Mouse (Mus musculus): ENCODE data around the gene Slc25a19. TPM values are rescaled to one million over a fixed set of nuclear protein-coding genes. Genes with fewer than 3 reads are reported as not detected.
A peak's percentile ranks its signal among the peaks of the same experiment; 100 is the strongest.

Gene Slc25a19
- polyA plus RNA-seq, 1 experiment = 144 TPM

GRCm38 (mm10) chr11:115606733-115607132, 21.4 kb downstream of the Slc25a19 start:
- DNase-seq = no peak
- H3K27me3 ChIP-seq (replicated peaks; ENCODE audit: control insufficient read depth, insufficient read depth, low read length) = no peaks in the 10 kb centered on the region
- WGBS = 92% methylated on average over 18 of the region's 18 CpGs
- 0 out of 2 replicates have a peak, but pooled peaks cover 1% of the 10 kb centered on the region for H3K36me3 ChIP-seq (ENCODE audit: control insufficient read depth, insufficient read depth, low read length)
- H3K27ac ChIP-seq (ENCODE audit: insufficient read depth, low read depth, low read length) = no peak overlapping the region
- peaks cover 14% of the 10 kb centered on the region; the same call in 1 of the 2 replicates for H3K4me1 ChIP-seq (ENCODE audit: control insufficient read depth, insufficient read depth, low read length)
- no peak overlapping the region for H3K4me3 ChIP-seq (ENCODE audit: insufficient read depth, low read depth, low read length)
- no peak for TF ChIP-seq POLR2A (IDR thresholded peaks at IDR 0.05; ENCODE audit: low read depth, low read length)
- no peak for TF ChIP-seq CTCF (conservative IDR thresholded peaks at IDR 0.05; ENCODE audit: insufficient read depth, insufficient read length, low read depth, low read length)

- peak overlapping the region; percentile 99 for H3K27ac ChIP-seq (ENCODE audit: insufficient read depth, low read depth, low read length)
- under 1% methylated on average over 26 of the region's 26 CpGs for WGBS
These were observed 23.8 kb downstream of the Slc25a19 start for GRCm38 (mm10) chr11:115604304-115604696.

GRCm38 (mm10) chr11:115603476-115604303, 24.4 kb downstream of the Slc25a19 start, which contains the start of the genes Mrps7 and Gga3:
Gene Mrps7, plus strand, starts transcription at chr11:115603925.
Gene Gga3, minus strand, starts transcription at chr11:115604051.
- under 1% methylated on average over 92 of the region's 93 CpGs for WGBS
- Histone ChIP-seq H3K4me1 (ENCODE audit: control insufficient read depth, insufficient read depth, low read length) (peaks cover 6% of the 10 kb centered on the region; the same call in 1 of the 2 replicates), H3K27me3 (replicated peaks; ENCODE audit: control insufficient read depth, insufficient read depth, low read length) (no peaks in the 10 kb centered on the region), H3K36me3 (ENCODE audit: control insufficient read depth, insufficient read depth, low read length) (0 out of 2 replicates have a peak, but pooled peaks cover 1% of the 10 kb centered on the region), H3K27ac (ENCODE audit: insufficient read depth, low read depth, low read length) (peak within 1 kb of the TSS; percentile 99), H3K4me3 (ENCODE audit: insufficient read depth, low read depth, low read length) (peak within 1 kb of the TSS; percentile 93)
- TF ChIP-seq CTCF (conservative IDR thresholded peaks at IDR 0.05; ENCODE audit: insufficient read depth, insufficient read length, low read depth, low read length) (no peak), POLR2A (IDR thresholded peaks at IDR 0.05; ENCODE audit: low read depth, low read length) (peak; percentile 68)
- peak; percentile 96 for DNase-seq

More at GRCm38 (mm10) chr11:115604304-115604696, 23.8 kb downstream of the Slc25a19 start:
- Histone ChIP-seq H3K4me1 (ENCODE audit: control insufficient read depth, insufficient read depth, low read length) (peaks cover 6% of the 10 kb centered on the region; the same call in 1 of the 2 replicates), H3K36me3 (ENCODE audit: control insufficient read depth, insufficient read depth, low read length) (0 out of 2 replicates have a peak, but pooled peaks cover 1% of the 10 kb centered on the region), H3K4me3 (ENCODE audit: insufficient read depth, low read depth, low read length) (peak overlapping the region; percentile 93), H3K27me3 (replicated peaks; ENCODE audit: control insufficient read depth, insufficient read depth, low read length) (no peaks in the 10 kb centered on the region)
- peak; percentile 48 for DNase-seq
- no peak for TF ChIP-seq CTCF (conservative IDR thresholded peaks at IDR 0.05; ENCODE audit: insufficient read depth, insufficient read length, low read depth, low read length)
- no peak for TF ChIP-seq POLR2A (IDR thresholded peaks at IDR 0.05; ENCODE audit: low read depth, low read length)

GRCm38 (mm10) chr11:115603128-115603475, 25.0 kb downstream of the Slc25a19 start:
- DNase-seq = no peak
- Histone ChIP-seq H3K4me3 (ENCODE audit: insufficient read depth, low read depth, low read length) (peak overlapping the region; percentile 93), H3K4me1 (ENCODE audit: control insufficient read depth, insufficient read depth, low read length) (peaks cover 6% of the 10 kb centered on the region; the same call in 1 of the 2 replicates), H3K27ac (ENCODE audit: insufficient read depth, low read depth, low read length) (peak overlapping the region; percentile 77), H3K27me3 (replicated peaks; ENCODE audit: control insufficient read depth, insufficient read depth, low read length) (no peaks in the 10 kb centered on the region), H3K36me3 (ENCODE audit: control insufficient read depth, insufficient read depth, low read length) (0 out of 2 replicates have a peak, but pooled peaks cover 1% of the 10 kb centered on the region)
- under 1% methylated on average over 15 of the region's 15 CpGs for WGBS
- no peak for TF ChIP-seq CTCF (conservative IDR thresholded peaks at IDR 0.05; ENCODE audit: insufficient read depth, insufficient read length, low read depth, low read length)
- TF ChIP-seq POLR2A (IDR thresholded peaks at IDR 0.05; ENCODE audit: low read depth, low read length) = no peak

GRCm38 (mm10) chr11:115601174-115601573, 26.9 kb downstream of the Slc25a19 start:
- no peak for DNase-seq
- H3K36me3 ChIP-seq (ENCODE audit: control insufficient read depth, insufficient read depth, low read length) = no peaks in the 10 kb centered on the region
- no peaks in the 10 kb centered on the region for H3K27me3 ChIP-seq (replicated peaks; ENCODE audit: control insufficient read depth, insufficient read depth, low read length)
- peaks cover 6% of the 10 kb centered on the region; the same call in 1 of the 2 replicates for H3K4me1 ChIP-seq (ENCODE audit: control insufficient read depth, insufficient read depth, low read length)
- H3K4me3 ChIP-seq (ENCODE audit: insufficient read depth, low read depth, low read length) = no peak overlapping the region
- H3K27ac ChIP-seq (ENCODE audit: insufficient read depth, low read depth, low read length) = no peak overlapping the region
- TF ChIP-seq CTCF (conservative IDR thresholded peaks at IDR 0.05; ENCODE audit: insufficient read depth, insufficient read length, low read depth, low read length) (no peak), POLR2A (IDR thresholded peaks at IDR 0.05; ENCODE audit: low read depth, low read length) (no peak)
- 69% methylated on average over 4 of the region's 4 CpGs for WGBS

- Histone ChIP-seq H3K27me3 (replicated peaks; ENCODE audit: control insufficient read depth, insufficient read depth, low read length) (no peaks in the 10 kb centered on the region), H3K27ac (ENCODE audit: insufficient read depth, low read depth, low read length) (no peak overlapping the region), H3K36me3 (ENCODE audit: control insufficient read depth, insufficient read depth, low read length) (no peaks in the 10 kb centered on the region), H3K4me3 (ENCODE audit: insufficient read depth, low read depth, low read length) (no peak overlapping the region), H3K4me1 (ENCODE audit: control insufficient read depth, insufficient read depth, low read length) (peaks cover 6% of the 10 kb centered on the region; the same call in 1 of the 2 replicates)
- no peak for TF ChIP-seq POLR2A (IDR thresholded peaks at IDR 0.05; ENCODE audit: low read depth, low read length)
- no peak for TF ChIP-seq CTCF (conservative IDR thresholded peaks at IDR 0.05; ENCODE audit: insufficient read depth, insufficient read length, low read depth, low read length)
- DNase-seq = no peak
- WGBS = 89% methylated on average over 15 of the region's 15 CpGs
These were observed 27.4 kb downstream of the Slc25a19 start for GRCm38 (mm10) chr11:115600743-115601142.

GRCm38 (mm10) chr11:115599722-115600121, 28.4 kb downstream of the Slc25a19 start:
- H3K4me3 ChIP-seq (ENCODE audit: insufficient read depth, low read depth, low read length) = no peak overlapping the region
- 91% methylated on average over 7 of the region's 7 CpGs for WGBS
- TF ChIP-seq POLR2A (IDR thresholded peaks at IDR 0.05; ENCODE audit: low read depth, low read length) (no peak), CTCF (conservative IDR thresholded peaks at IDR 0.05; ENCODE audit: insufficient read depth, insufficient read length, low read depth, low read length) (no peak)
- no peak overlapping the region for H3K27ac ChIP-seq (ENCODE audit: insufficient read depth, low read depth, low read length)
- H3K4me1 ChIP-seq (ENCODE audit: control insufficient read depth, insufficient read depth, low read length) = peaks cover 6% of the 10 kb centered on the region; the same call in 1 of the 2 replicates
- no peaks in the 10 kb centered on the region for H3K36me3 ChIP-seq (ENCODE audit: control insufficient read depth, insufficient read depth, low read length)
- no peak for DNase-seq
- no peaks in the 10 kb centered on the region for H3K27me3 ChIP-seq (replicated peaks; ENCODE audit: control insufficient read depth, insufficient read depth, low read length)

Measured in kidney, adult 2 months (tissue).